Mouse (Mus musculus): ENCODE results near the gene Nol7. TPM values are rescaled to one million over a fixed set of nuclear protein-coding genes. Genes with fewer than 3 reads are reported as not detected.

The Nol7 gene
- polyA plus RNA-seq (2015; fragmentation: Nextera tagmentation; extraction: Ambion mirVana): 118 and 119 TPM in 2 replicates

DNA sequence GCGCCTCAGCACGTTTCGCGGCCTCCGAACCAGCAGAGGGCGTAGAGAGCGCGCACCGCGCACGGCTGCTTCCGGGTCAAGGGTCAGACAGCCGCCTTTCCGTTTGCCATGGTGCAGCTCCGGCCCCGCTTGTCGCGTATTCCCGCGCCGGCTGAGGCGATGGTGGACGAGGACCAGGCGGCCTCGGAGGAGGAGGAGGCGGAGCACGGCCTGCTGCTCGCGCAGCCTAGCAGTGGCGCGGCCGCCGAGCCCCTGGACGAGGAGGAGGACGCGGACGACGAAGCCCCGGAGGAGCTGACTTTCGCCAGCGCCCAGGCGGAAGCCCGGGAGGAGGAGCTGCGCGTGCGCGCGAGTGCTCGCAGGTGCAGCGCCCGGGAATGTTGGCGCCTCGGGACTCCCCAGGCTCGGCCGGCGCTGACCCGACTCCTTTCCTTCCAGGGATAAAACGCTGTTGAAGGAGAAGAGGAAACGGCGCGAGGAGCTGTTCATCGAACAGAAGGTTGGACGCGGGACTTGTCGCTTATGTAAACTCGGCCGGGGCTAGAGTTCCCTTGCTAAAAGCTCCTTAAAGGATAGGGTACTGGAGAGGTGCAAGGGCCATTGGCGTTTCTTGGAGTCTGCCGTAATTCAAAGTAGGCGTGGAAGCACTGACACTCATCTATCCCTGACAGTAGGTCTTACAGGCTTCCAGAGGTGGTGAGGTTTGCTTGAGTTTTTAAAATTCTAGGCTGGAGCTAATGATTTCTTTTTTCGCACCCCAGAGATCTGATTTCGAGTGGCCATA, at the start of gene Nol7:
TSS of gene Nol7 (plus strand) at position 94 of the 784 bp plus-strand sequence.
- DNase-seq (ENCODE audit: low spot score) (peak; percentile 98), ATAC-seq (ENCODE audit: low FRiP score, low TSS enrichment) (peak; percentile 95)
- Histone ChIP-seq H3K9ac (ENCODE audit: low read length) (peak within 1 kb of the TSS; percentile 86), H3K4me3 (ENCODE audit: low read depth, low read length) (peak within 1 kb of the TSS; percentile 83), H3K27ac (replicated peaks) (peak within 1 kb of the TSS; percentile 95), H3K27me3 (ENCODE audit: control insufficient read depth, insufficient read depth, low read length) (no peaks in the 10 kb centered on the region), H3K4me2 (replicated peaks; ENCODE audit: low read depth) (peak within 1 kb of the TSS; percentile 72), H3K4me1 (replicated peaks; ENCODE audit: control insufficient read depth, insufficient read depth) (no peaks in the 10 kb centered on the region), H3K9me3 (ENCODE audit: control insufficient read depth, low read length) (no peaks in the 10 kb centered on the region), H3K36me3 (ENCODE audit: control insufficient read depth, insufficient read depth, low read length) (peaks cover 7% of the 10 kb centered on the region)
- 1% methylated on average over 70 of the region's 72 CpGs for WGBS
- TF ChIP-seq EP300 (optimal IDR thresholded peaks at IDR 0.05) (no peak), CTCF (IDR thresholded peaks at IDR 0.05; ENCODE audit: low read depth) (peak; percentile 89)

DNA sequence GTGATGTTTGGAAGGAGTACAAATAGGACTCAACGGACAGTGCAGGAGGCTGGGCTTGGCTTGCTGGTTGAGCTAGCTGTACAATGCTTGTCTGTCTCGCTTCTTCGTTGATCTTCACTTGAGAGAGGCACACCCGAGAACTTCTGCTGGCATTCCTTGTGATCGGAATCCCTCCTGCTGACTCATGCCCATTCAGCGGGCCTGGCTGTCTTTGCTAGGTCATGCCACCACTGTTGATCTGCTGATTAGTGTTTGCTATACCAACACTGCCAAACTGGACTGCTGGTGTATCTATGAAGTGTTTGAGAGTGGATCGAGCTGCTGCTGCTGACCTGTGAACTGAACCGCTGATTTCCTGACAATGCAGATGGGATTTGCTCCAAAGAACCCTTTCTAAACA, 48.8 kb upstream of the Nol7 start:
- DNase-seq (ENCODE audit: low spot score) (no peak), ATAC-seq (ENCODE audit: low FRiP score, low TSS enrichment) (0 out of 2 replicates have a peak, but pooled peaks have one; percentile 15)
- 63% methylated on average over 8 of the region's 8 CpGs for WGBS
- Histone ChIP-seq H3K4me3 (ENCODE audit: low read depth, low read length) (no peak overlapping the region), H3K27ac (replicated peaks) (no peak overlapping the region), H3K9ac (ENCODE audit: low read length) (no peak overlapping the region), H3K36me3 (ENCODE audit: control insufficient read depth, insufficient read depth, low read length) (no peaks in the 10 kb centered on the region), H3K4me2 (replicated peaks; ENCODE audit: low read depth) (no peak overlapping the region), H3K9me3 (ENCODE audit: control insufficient read depth, low read length) (no peaks in the 10 kb centered on the region), H3K4me1 (replicated peaks; ENCODE audit: control insufficient read depth, insufficient read depth) (no peaks in the 10 kb centered on the region), H3K27me3 (ENCODE audit: control insufficient read depth, insufficient read depth, low read length) (no peaks in the 10 kb centered on the region)
- no peak for TF ChIP-seq EP300 (optimal IDR thresholded peaks at IDR 0.05)
- no peak for TF ChIP-seq CTCF (IDR thresholded peaks at IDR 0.05; ENCODE audit: low read depth)

DNA sequence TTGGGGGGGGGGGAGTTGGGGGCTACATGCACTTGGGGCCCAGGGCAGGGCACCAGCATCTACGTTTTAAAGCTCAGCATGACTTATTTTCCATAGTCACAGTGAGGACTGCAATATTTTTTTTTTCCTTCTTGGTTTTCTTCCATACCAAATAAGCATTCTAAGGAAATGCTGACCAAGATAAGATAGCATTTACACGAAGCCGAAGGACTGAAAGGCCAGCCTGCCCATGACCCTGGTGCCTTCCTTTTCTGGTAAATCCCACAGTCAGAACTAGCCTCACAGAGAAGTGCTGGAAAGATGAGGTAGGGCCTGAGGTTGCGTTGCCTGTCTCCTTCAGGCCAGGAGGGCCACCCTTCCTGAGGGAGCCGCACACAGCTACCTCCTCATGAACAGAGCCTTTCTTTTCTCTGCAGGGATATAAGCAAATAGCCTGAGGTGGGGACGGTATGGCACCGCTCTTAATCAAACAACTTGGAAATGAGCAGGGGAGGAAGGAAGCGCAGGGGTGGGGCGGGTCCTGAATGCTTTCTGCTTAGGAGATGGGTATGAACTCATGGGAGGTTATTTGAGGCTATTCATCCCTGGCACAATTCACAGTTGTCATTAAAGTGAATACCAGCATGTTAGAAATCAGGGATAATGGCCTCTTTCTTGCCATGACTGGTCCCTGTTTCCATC, 47.6 kb upstream of the Nol7 start:
- no peaks in the 10 kb centered on the region for H3K9me3 ChIP-seq (ENCODE audit: control insufficient read depth, low read length)
- H3K4me3 ChIP-seq (ENCODE audit: low read depth, low read length): no peak overlapping the region
- H3K27ac ChIP-seq (replicated peaks): no peak overlapping the region
- no peak for TF ChIP-seq CTCF (IDR thresholded peaks at IDR 0.05; ENCODE audit: low read depth)
- no peak for TF ChIP-seq EP300 (optimal IDR thresholded peaks at IDR 0.05)
- WGBS: 50% methylated on average over 9 of the region's 9 CpGs
- H3K27me3 ChIP-seq (ENCODE audit: control insufficient read depth, insufficient read depth, low read length): no peaks in the 10 kb centered on the region
- no peaks in the 10 kb centered on the region for H3K4me1 ChIP-seq (replicated peaks; ENCODE audit: control insufficient read depth, insufficient read depth)
- no peaks in the 10 kb centered on the region for H3K36me3 ChIP-seq (ENCODE audit: control insufficient read depth, insufficient read depth, low read length)
- DNase-seq (ENCODE audit: low spot score) (peak; percentile 20), ATAC-seq (ENCODE audit: low FRiP score, low TSS enrichment) (no peak)
- no peak overlapping the region for H3K9ac ChIP-seq (ENCODE audit: low read length)
- H3K4me2 ChIP-seq (replicated peaks; ENCODE audit: low read depth): no peak overlapping the region

DNA sequence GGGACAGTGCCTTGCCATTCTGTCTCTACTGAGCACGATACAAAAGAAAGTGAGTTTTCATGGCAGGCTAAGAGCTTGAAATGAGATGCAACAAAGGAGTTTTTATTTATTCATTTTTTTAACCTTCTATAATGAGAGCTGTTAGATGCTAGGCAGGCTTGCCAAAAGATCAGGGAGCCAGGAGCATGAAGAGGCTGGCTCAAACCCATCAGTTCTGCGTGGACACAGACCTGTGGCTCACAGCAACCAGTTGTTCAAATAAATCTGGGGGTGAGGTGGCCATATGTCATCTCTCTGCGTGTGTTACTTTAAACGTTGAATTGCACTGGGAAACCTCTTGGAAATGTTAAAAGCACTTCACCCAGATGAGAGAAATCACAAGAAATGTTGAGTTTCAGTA, 44.8 kb upstream of the Nol7 start:
- Histone ChIP-seq H3K4me1 (replicated peaks; ENCODE audit: control insufficient read depth, insufficient read depth) (no peaks in the 10 kb centered on the region), H3K27me3 (ENCODE audit: control insufficient read depth, insufficient read depth, low read length) (no peaks in the 10 kb centered on the region), H3K4me2 (replicated peaks; ENCODE audit: low read depth) (no peak overlapping the region), H3K9me3 (ENCODE audit: control insufficient read depth, low read length) (no peaks in the 10 kb centered on the region), H3K4me3 (ENCODE audit: low read depth, low read length) (no peak overlapping the region), H3K9ac (ENCODE audit: low read length) (no peak overlapping the region), H3K27ac (replicated peaks) (no peak overlapping the region), H3K36me3 (ENCODE audit: control insufficient read depth, insufficient read depth, low read length) (no peaks in the 10 kb centered on the region)
- no peak for ATAC-seq (ENCODE audit: low FRiP score, low TSS enrichment)
- 47% methylated on average over 4 of the region's 4 CpGs for WGBS
- DNase-seq (ENCODE audit: low spot score): no peak
- no peak for TF ChIP-seq EP300 (optimal IDR thresholded peaks at IDR 0.05)
- no peak for TF ChIP-seq CTCF (IDR thresholded peaks at IDR 0.05; ENCODE audit: low read depth)

DNA sequence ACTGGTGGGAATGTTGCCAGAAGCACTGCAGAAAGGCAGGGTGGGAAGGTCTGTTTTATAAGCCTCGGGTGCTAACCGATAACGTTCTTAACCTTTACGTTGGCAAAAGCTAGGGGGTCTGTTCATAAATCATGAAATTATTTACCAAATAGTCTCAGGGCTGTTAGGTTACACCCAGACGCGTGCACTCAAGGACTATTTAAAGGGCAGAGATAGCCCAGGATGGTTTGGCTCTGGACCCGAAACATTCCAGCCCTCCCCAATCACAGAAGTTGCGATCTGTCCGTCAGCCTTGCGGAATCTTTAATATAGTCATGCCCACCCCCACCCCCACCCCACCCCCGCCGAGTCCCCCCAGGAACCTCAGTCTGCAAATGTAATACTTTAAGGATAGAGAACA, 43.8 kb upstream of the Nol7 start:
- H3K9me3 ChIP-seq (ENCODE audit: control insufficient read depth, low read length): no peaks in the 10 kb centered on the region
- no peak overlapping the region for H3K4me2 ChIP-seq (replicated peaks; ENCODE audit: low read depth)
- no peak overlapping the region for H3K4me3 ChIP-seq (ENCODE audit: low read depth, low read length)
- no peaks in the 10 kb centered on the region for H3K36me3 ChIP-seq (ENCODE audit: control insufficient read depth, insufficient read depth, low read length)
- no peaks in the 10 kb centered on the region for H3K4me1 ChIP-seq (replicated peaks; ENCODE audit: control insufficient read depth, insufficient read depth)
- TF ChIP-seq CTCF (IDR thresholded peaks at IDR 0.05; ENCODE audit: low read depth): no peak
- TF ChIP-seq EP300 (optimal IDR thresholded peaks at IDR 0.05): no peak
- no peak overlapping the region for H3K27ac ChIP-seq (replicated peaks)
- no peaks in the 10 kb centered on the region for H3K27me3 ChIP-seq (ENCODE audit: control insufficient read depth, insufficient read depth, low read length)
- DNase-seq (ENCODE audit: low spot score) (no peak), ATAC-seq (ENCODE audit: low FRiP score, low TSS enrichment) (no peak)
- no peak overlapping the region for H3K9ac ChIP-seq (ENCODE audit: low read length)
- 44% methylated on average over 12 of the region's 12 CpGs for WGBS
